Mouse (Mus musculus): ENCODE data around the gene Rabgap1. TPM values are rescaled to one million over a fixed set of nuclear protein-coding genes. Genes with fewer than 3 reads are reported as not detected.

Gene Rabgap1
- total RNA-seq (2014; rRNA removed; ENCODE audit: low replicate concordance): 27.7 and 35.3 TPM in 2 replicates
- polyA plus RNA-seq (2015; fragmentation: Nextera tagmentation; extraction: Ambion mirVana): 18.9 and 21.5 TPM in 2 replicates

DNA sequence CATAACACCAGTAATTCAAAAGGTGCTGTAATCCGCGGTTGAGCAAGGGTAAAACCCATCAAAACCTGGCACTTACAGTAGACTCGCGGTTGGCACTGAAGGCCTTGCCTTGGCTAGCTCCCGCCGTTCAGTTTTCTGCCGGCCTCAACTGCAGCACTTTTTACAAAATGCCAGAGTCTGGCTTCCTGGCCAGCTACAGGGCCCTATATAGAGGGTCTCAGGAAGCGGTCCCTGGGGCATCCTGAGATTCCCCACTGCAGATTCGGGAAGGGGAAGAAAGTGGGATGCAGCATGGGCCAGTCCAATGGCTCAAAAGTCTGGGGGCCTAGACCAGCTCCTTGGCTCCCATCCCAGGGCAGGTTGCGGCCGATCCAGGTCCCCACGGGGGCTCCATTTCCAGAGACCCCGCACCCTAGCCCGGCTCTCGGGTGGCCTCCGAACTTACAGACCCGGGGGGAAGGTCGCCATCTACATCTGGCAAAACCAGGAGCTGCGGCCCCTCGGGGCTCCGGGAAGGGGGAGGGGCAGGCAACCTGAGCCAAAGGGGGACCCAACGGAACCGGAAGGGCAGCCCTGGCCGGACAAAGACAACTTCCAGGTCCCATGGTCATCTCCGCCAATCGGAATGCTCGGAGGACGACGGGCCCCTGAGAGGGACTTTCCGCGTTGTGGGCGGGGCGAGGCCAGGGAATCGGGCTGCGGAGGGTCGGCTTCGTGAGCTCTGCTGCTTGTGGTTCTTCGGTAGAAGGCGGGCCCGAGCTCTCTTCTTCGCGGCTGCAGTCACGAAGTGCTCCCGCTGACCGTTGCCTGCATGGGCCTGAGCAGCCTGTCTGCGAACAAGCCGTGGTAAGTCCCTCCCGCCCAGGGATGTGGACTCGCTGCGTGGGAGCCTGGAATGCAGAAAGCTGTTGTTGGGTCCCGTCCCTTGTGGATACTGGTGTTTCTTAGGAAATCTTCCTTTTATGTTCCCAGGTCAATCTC is at the start of gene Rabgap1, which contains the start of the genes Zbtb26 and Zbtb6:
Rabgap1 (plus strand) TSS at position 669 of the 981 bp plus-strand sequence.
Zbtb26 (minus strand) TSS at position 525 of the 981 bp plus-strand sequence.
Zbtb6 (minus strand) TSS at position 561 of the 981 bp plus-strand sequence.
- H3K27me3 ChIP-seq (ENCODE audit: control insufficient read depth, insufficient read depth, low read length): no peaks in the 10 kb centered on the region
- H3K4me2 ChIP-seq (ENCODE audit: low read depth, low read length): peak within 1 kb of the TSS; percentile 82
- peak; percentile 94 for DNase-seq (ENCODE audit: low spot score)
- TF ChIP-seq CTCF (IDR thresholded peaks at IDR 0.05; ENCODE audit: low read depth) (no peak), EP300 (IDR thresholded peaks at IDR 0.05; ENCODE audit: low read depth) (peak; percentile 89)
- H3K4me3 ChIP-seq (ENCODE audit: low read depth, low read length): peak within 1 kb of the TSS; percentile 65
- peak; percentile 99 for ATAC-seq (ENCODE audit: insufficient read depth, low read depth)
- peaks cover 10% of the 10 kb centered on the region for H3K4me1 ChIP-seq (ENCODE audit: control insufficient read depth, insufficient read depth)
- H3K36me3 ChIP-seq (replicated peaks; ENCODE audit: control insufficient read depth, insufficient read depth, low read length): no peaks in the 10 kb centered on the region
- H3K9me3 ChIP-seq (replicated peaks; ENCODE audit: control insufficient read depth, low read length): no peaks in the 10 kb centered on the region
- peak within 1 kb of the TSS; percentile 93 for H3K27ac ChIP-seq (ENCODE audit: low read depth)
- H3K9ac ChIP-seq (replicated peaks; ENCODE audit: low read depth, low read length): peak within 1 kb of the TSS; percentile 75
- WGBS: under 1% methylated on average over 51 of the region's 51 CpGs

GRCm38 (mm10) chr2:37395539-37395938 is 47.5 kb upstream of the Rabgap1 start:
- Histone ChIP-seq H3K36me3 (replicated peaks; ENCODE audit: control insufficient read depth, insufficient read depth, low read length) (peaks cover 36% of the 10 kb centered on the region), H3K4me3 (ENCODE audit: low read depth, low read length) (no peak overlapping the region), H3K9me3 (replicated peaks; ENCODE audit: control insufficient read depth, low read length) (no peaks in the 10 kb centered on the region), H3K27me3 (ENCODE audit: control insufficient read depth, insufficient read depth, low read length) (no peaks in the 10 kb centered on the region), H3K4me1 (ENCODE audit: control insufficient read depth, insufficient read depth) (no peaks in the 10 kb centered on the region), H3K9ac (replicated peaks; ENCODE audit: low read depth, low read length) (no peak overlapping the region), H3K27ac (ENCODE audit: low read depth) (no peak overlapping the region), H3K4me2 (ENCODE audit: low read depth, low read length) (no peak overlapping the region)
- no peak for DNase-seq (ENCODE audit: low spot score)
- ATAC-seq (ENCODE audit: insufficient read depth, low read depth): no peak
- 30% methylated on average over 1 of the region's 1 CpGs for WGBS
- no peak for TF ChIP-seq EP300 (IDR thresholded peaks at IDR 0.05; ENCODE audit: low read depth)
- peak; percentile 31 for TF ChIP-seq CTCF (IDR thresholded peaks at IDR 0.05; ENCODE audit: low read depth)

GRCm38 (mm10) chr2:37421903-37422302 is 21.2 kb upstream of the Rabgap1 start:
- peak overlapping the region; percentile 94 for H3K4me3 ChIP-seq (ENCODE audit: low read depth, low read length)
- ATAC-seq (ENCODE audit: insufficient read depth, low read depth) (no peak), DNase-seq (ENCODE audit: low spot score) (no peak)
- H3K4me1 ChIP-seq (ENCODE audit: control insufficient read depth, insufficient read depth): peaks cover 7% of the 10 kb centered on the region
- peak overlapping the region; percentile 78 for H3K4me2 ChIP-seq (ENCODE audit: low read depth, low read length)
- peak overlapping the region; percentile 88 for H3K27ac ChIP-seq (ENCODE audit: low read depth)
- H3K9ac ChIP-seq (replicated peaks; ENCODE audit: low read depth, low read length): peak overlapping the region; percentile 97
- no peaks in the 10 kb centered on the region for H3K36me3 ChIP-seq (replicated peaks; ENCODE audit: control insufficient read depth, insufficient read depth, low read length)
- 8% methylated on average over 3 of the region's 3 CpGs for WGBS
- H3K27me3 ChIP-seq (ENCODE audit: control insufficient read depth, insufficient read depth, low read length): no peaks in the 10 kb centered on the region
- TF ChIP-seq CTCF (IDR thresholded peaks at IDR 0.05; ENCODE audit: low read depth): no peak
- no peaks in the 10 kb centered on the region for H3K9me3 ChIP-seq (replicated peaks; ENCODE audit: control insufficient read depth, low read length)

- peak; percentile 98 for ATAC-seq (ENCODE audit: insufficient read depth, low read depth)
- H3K9ac ChIP-seq (replicated peaks; ENCODE audit: low read depth, low read length): peak within 1 kb of the TSS; percentile 97
- no peaks in the 10 kb centered on the region for H3K27me3 ChIP-seq (ENCODE audit: control insufficient read depth, insufficient read depth, low read length)
- H3K4me3 ChIP-seq (ENCODE audit: low read depth, low read length): peak within 1 kb of the TSS; percentile 94
- peaks cover 7% of the 10 kb centered on the region for H3K4me1 ChIP-seq (ENCODE audit: control insufficient read depth, insufficient read depth)
- TF ChIP-seq CTCF (IDR thresholded peaks at IDR 0.05; ENCODE audit: low read depth): no peak
- peak; percentile 76; the same call in 1 of the 2 replicates for TF ChIP-seq EP300 (IDR thresholded peaks at IDR 0.05; ENCODE audit: low read depth)
- under 1% methylated on average over 62 of the region's 75 CpGs for WGBS
- H3K36me3 ChIP-seq (replicated peaks; ENCODE audit: control insufficient read depth, insufficient read depth, low read length): no peaks in the 10 kb centered on the region; the same call in 1 of the 2 replicates
- H3K4me2 ChIP-seq (ENCODE audit: low read depth, low read length): peak within 1 kb of the TSS; percentile 78
- H3K27ac ChIP-seq (ENCODE audit: low read depth): peak within 1 kb of the TSS; percentile 88
- no peaks in the 10 kb centered on the region for H3K9me3 ChIP-seq (replicated peaks; ENCODE audit: control insufficient read depth, low read length)
- DNase-seq (ENCODE audit: low spot score): peak; percentile 98
These were observed 20.5 kb upstream of the Rabgap1 start, which contains the start of gene Rc3h2 for GRCm38 (mm10) chr2:37422306-37423304. TSS of gene Rc3h2 (minus strand) at chr2:37422903.

- H3K27me3 ChIP-seq (ENCODE audit: control insufficient read depth, insufficient read depth, low read length): no peaks in the 10 kb centered on the region
- H3K4me2 ChIP-seq (ENCODE audit: low read depth, low read length): no peak overlapping the region
- 60% methylated on average over 3 of the region's 3 CpGs for WGBS
- H3K4me1 ChIP-seq (ENCODE audit: control insufficient read depth, insufficient read depth): peaks cover 7% of the 10 kb centered on the region
- H3K36me3 ChIP-seq (replicated peaks; ENCODE audit: control insufficient read depth, insufficient read depth, low read length): peaks cover 3% of the 10 kb centered on the region
- no peak overlapping the region for H3K27ac ChIP-seq (ENCODE audit: low read depth)
- no peak for DNase-seq (ENCODE audit: low spot score)
- TF ChIP-seq CTCF (IDR thresholded peaks at IDR 0.05; ENCODE audit: low read depth): no peak
- TF ChIP-seq EP300 (IDR thresholded peaks at IDR 0.05; ENCODE audit: low read depth): no peak
- no peak overlapping the region for H3K4me3 ChIP-seq (ENCODE audit: low read depth, low read length)
- H3K9ac ChIP-seq (replicated peaks; ENCODE audit: low read depth, low read length): no peak overlapping the region
- ATAC-seq (ENCODE audit: insufficient read depth, low read depth): no peak
- no peaks in the 10 kb centered on the region for H3K9me3 ChIP-seq (replicated peaks; ENCODE audit: control insufficient read depth, low read length)
These were observed 19.4 kb upstream of the Rabgap1 start for GRCm38 (mm10) chr2:37423671-37424070.
